ENCODE assay signal across 31 mouse cellular contexts in genomic region chr14:11965878-11966277, GRCm38 (mm10).
DNase-seq lines count a peak whose midpoint lies in the region; ATAC-seq lines count a peak whose summit lies in the region.
"Had no signal": no experiment of that assay in that cellular context is flagged by ENCODE, and none has a peak within 500 bp of the region (broad histone marks: within the 10 kb centered on the region; RNA-seq: fewer than 3 reads in every experiment).

No protein-coding gene starts in this region.

- no peaks in the 10 kb centered on the region for H3K4me1 ChIP-seq in hindbrain, embryonic 15.5 days (replicated peaks)
- peaks cover under 1% of the 10 kb centered on the region; the same call in 1 of the 2 replicates for H3K4me1 ChIP-seq in hindbrain, embryonic 13.5 days (replicated peaks)
- H3K4me1 ChIP-seq in midbrain, embryonic 11.5 days (ENCODE audit: control insufficient read depth, insufficient read depth, low read length) = peaks cover 3% of the 10 kb centered on the region; the same call in 1 of the 2 replicates
- peaks cover 4% of the 10 kb centered on the region; the same call in 1 of the 2 replicates for H3K4me1 ChIP-seq in midbrain, embryonic 13.5 days (replicated peaks)
- H3K4me1 ChIP-seq in liver, embryonic 11.5 days (replicated peaks; ENCODE audit: control insufficient read depth, insufficient read depth, low read length) = no peaks in the 10 kb centered on the region
- H3K4me1 ChIP-seq: midbrain, embryonic 15.5 days had no signal

- no peaks in the 10 kb centered on the region for H3K27me3 ChIP-seq in hindbrain, embryonic 15.5 days
- H3K27me3 ChIP-seq in hindbrain, embryonic 13.5 days = no peaks in the 10 kb centered on the region
- no peaks in the 10 kb centered on the region for H3K27me3 ChIP-seq in midbrain, embryonic 11.5 days (ENCODE audit: control insufficient read depth, insufficient read depth, low read length)
- no peaks in the 10 kb centered on the region for H3K27me3 ChIP-seq in midbrain, embryonic 13.5 days
- H3K27me3 ChIP-seq in liver, embryonic 11.5 days (replicated peaks; ENCODE audit: control insufficient read depth, insufficient read depth, low read length) = no peaks in the 10 kb centered on the region
- H3K27me3 ChIP-seq: heart, embryonic 13.5 days; limb, embryonic 12.5 days; midbrain, embryonic 15.5 days had no signal

- no peak overlapping the region for H3K4me3 ChIP-seq in hindbrain, embryonic 15.5 days
- H3K4me3 ChIP-seq in hindbrain, embryonic 13.5 days = no peak overlapping the region
- H3K4me3 ChIP-seq in midbrain, embryonic 11.5 days (ENCODE audit: low read depth, low read length) = no peak overlapping the region
- H3K4me3 ChIP-seq in midbrain, embryonic 13.5 days (replicated peaks) = no peak overlapping the region
- H3K4me3 ChIP-seq in liver, embryonic 11.5 days (ENCODE audit: low read depth, low read length) = no peak overlapping the region
- H3K4me3 ChIP-seq: forebrain, embryonic 10.5 days; forebrain, embryonic 15.5 days; gastrocnemius, adult 2 months; heart, adult 2 months; heart, embryonic 13.5 days; hindbrain, embryonic 10.5 days; limb, embryonic 12.5 days; midbrain, embryonic 15.5 days had no signal

- no peak overlapping the region for H3K4me2 ChIP-seq in hindbrain, embryonic 15.5 days
- no peak overlapping the region for H3K4me2 ChIP-seq in hindbrain, embryonic 13.5 days
- H3K4me2 ChIP-seq in midbrain, embryonic 11.5 days = no peak overlapping the region
- no peak overlapping the region for H3K4me2 ChIP-seq in midbrain, embryonic 13.5 days (replicated peaks)
- H3K4me2 ChIP-seq in liver, embryonic 11.5 days = no peak overlapping the region
- H3K4me2 ChIP-seq: forebrain, embryonic 15.5 days; heart, embryonic 13.5 days; limb, embryonic 12.5 days; midbrain, embryonic 15.5 days had no signal

- DNase-seq in midbrain, embryonic 11.5 days (ENCODE audit: low spot score, missing footprints) = peak; percentile 75
- peak; percentile 76 for DNase-seq in ZHBTc4 (ENCODE audit: low read depth, low spot score)
- no peak for DNase-seq in liver, embryonic 11.5 days (ENCODE audit: low spot score)
- DNase-seq: adrenal gland, adult 2 months; adrenal gland, postnatal 36 days; B cell, adult 2 months; cerebellum, adult 18-20 months; cerebellum, postnatal 10 days; gastrocnemius, adult 2 months; gastrocnemius, postnatal 36 days; heart, adult 2 months; heart, postnatal 10 days; kidney, adult 9 months; kidney, postnatal 10 days; layer of hippocampus, adult 9-11 months; right cerebral cortex, postnatal 25 days; thymus, adult 2 months; thymus, postnatal 36 days had no signal

- H3K9ac ChIP-seq in hindbrain, embryonic 15.5 days = no peak overlapping the region
- no peak overlapping the region for H3K9ac ChIP-seq in hindbrain, embryonic 13.5 days
- no peak overlapping the region for H3K9ac ChIP-seq in midbrain, embryonic 11.5 days (ENCODE audit: low read length)
- H3K9ac ChIP-seq in midbrain, embryonic 13.5 days (replicated peaks) = no peak overlapping the region
- no peak overlapping the region for H3K9ac ChIP-seq in liver, embryonic 11.5 days (ENCODE audit: low read depth, low read length)
- H3K9ac ChIP-seq: forebrain, embryonic 15.5 days; heart, embryonic 13.5 days; limb, embryonic 12.5 days; midbrain, embryonic 15.5 days had no signal

- no peak overlapping the region for H3K27ac ChIP-seq in hindbrain, embryonic 15.5 days (replicated peaks)
- H3K27ac ChIP-seq in hindbrain, embryonic 13.5 days = no peak overlapping the region
- H3K27ac ChIP-seq in midbrain, embryonic 11.5 days (ENCODE audit: low read depth, low read length) = no peak overlapping the region
- H3K27ac ChIP-seq in midbrain, embryonic 13.5 days = no peak overlapping the region
- H3K27ac ChIP-seq in liver, embryonic 11.5 days (ENCODE audit: low read depth, low read length) = no peak overlapping the region
- H3K27ac ChIP-seq: forebrain, embryonic 10.5 days; forebrain, embryonic 15.5 days; gastrocnemius, adult 2 months; heart, adult 2 months; heart, embryonic 13.5 days; hindbrain, embryonic 10.5 days; limb, embryonic 12.5 days; macrophage; midbrain, embryonic 15.5 days had no signal

- 49% methylated on average over 5 of the region's 5 CpGs for WGBS in hindbrain, embryonic 15.5 days
- WGBS in hindbrain, embryonic 13.5 days = 47% methylated on average over 5 of the region's 5 CpGs
- WGBS in midbrain, embryonic 11.5 days = 50% methylated on average over 5 of the region's 5 CpGs
- WGBS in midbrain, embryonic 13.5 days = 49% methylated on average over 5 of the region's 5 CpGs
- 72% methylated on average over 5 of the region's 5 CpGs for WGBS in liver, embryonic 11.5 days

- no peaks in the 10 kb centered on the region for H3K36me3 ChIP-seq in hindbrain, embryonic 15.5 days
- no peaks in the 10 kb centered on the region for H3K36me3 ChIP-seq in hindbrain, embryonic 13.5 days
- no peaks in the 10 kb centered on the region for H3K36me3 ChIP-seq in midbrain, embryonic 11.5 days (ENCODE audit: control insufficient read depth, insufficient read depth, low read length)
- no peaks in the 10 kb centered on the region for H3K36me3 ChIP-seq in midbrain, embryonic 13.5 days
- H3K36me3 ChIP-seq in liver, embryonic 11.5 days (ENCODE audit: control insufficient read depth, insufficient read depth, low read length) = no peaks in the 10 kb centered on the region
- H3K36me3 ChIP-seq: forebrain, embryonic 10.5 days; forebrain, embryonic 15.5 days; heart, embryonic 13.5 days; hindbrain, embryonic 10.5 days; limb, embryonic 12.5 days; midbrain, embryonic 15.5 days had no signal

- peak; percentile 23; the same call in 1 of the 2 replicates for ATAC-seq in hindbrain, embryonic 15.5 days (ENCODE audit: low FRiP score, low read depth)
- ATAC-seq in hindbrain, embryonic 13.5 days (ENCODE audit: low FRiP score) = no peak
- ATAC-seq in midbrain, embryonic 11.5 days (ENCODE audit: low FRiP score) = no peak
- no peak for ATAC-seq in midbrain, embryonic 13.5 days
- no peak for ATAC-seq in monocyte, adult 5-6 weeks (replicated peaks; ENCODE audit: insufficient number of reproducible peaks, low FRiP score, low TSS enrichment, poor library complexity, severe bottlenecking)
- ATAC-seq in liver, embryonic 11.5 days (replicated peaks; ENCODE audit: low FRiP score) = no peak
- ATAC-seq: activated CD4-positive, CD25-positive, alpha-beta regulatory T cell, adult 4 months; forebrain, embryonic 15.5 days; intestine, postnatal 0 days; midbrain, embryonic 15.5 days had no signal

- H3K9me3 ChIP-seq in hindbrain, embryonic 15.5 days = no peaks in the 10 kb centered on the region
- H3K9me3 ChIP-seq in hindbrain, embryonic 13.5 days = no peaks in the 10 kb centered on the region
- H3K9me3 ChIP-seq in midbrain, embryonic 11.5 days (ENCODE audit: control insufficient read depth, low read length) = no peaks in the 10 kb centered on the region
- H3K9me3 ChIP-seq in midbrain, embryonic 13.5 days = no peaks in the 10 kb centered on the region
- H3K9me3 ChIP-seq in liver, embryonic 11.5 days (ENCODE audit: control insufficient read depth, low read length) = no peaks in the 10 kb centered on the region
- H3K9me3 ChIP-seq: forebrain, embryonic 10.5 days; forebrain, embryonic 15.5 days; heart, embryonic 13.5 days; hindbrain, embryonic 10.5 days; limb, embryonic 12.5 days; midbrain, embryonic 15.5 days had no signal
